Mouse (Mus musculus) lung, postnatal 0 days (tissue): ENCODE results near the gene Bhlhe23. TPM values are rescaled to one million over a fixed set of nuclear protein-coding genes. Genes with fewer than 3 reads are reported as not detected.
A peak's percentile ranks its signal among the peaks of the same experiment; 100 is the strongest.

ENCODE experiments used
- ATAC-seq: fragments of 200-750 bp; cut with Nextera tagmentation; 2 replicates; pipeline ENCODE4 v1.8.0; 2017; ENCODE audit warnings: moderate library complexity
- DNase-seq: peaks from one replicate; pipeline ENCODE4 v3.0.0-alpha.2; 2016; ENCODE audit warnings: low spot score
- H3K27ac ChIP-seq: fragments of 300-500 bp; sonication (generic); 2 replicates; pipeline ENCODE4 v1.5.1; 2014; ENCODE audit warnings: antibody characterized with exemption, mild to moderate bottlenecking, low read length, mixed read lengths
- H3K27me3 ChIP-seq: fragments of 300-500 bp; sonication (generic); replicated peaks from 2 replicates; pipeline ENCODE4 v1.6.1; 2014; ENCODE audit warnings: low read length, mixed read lengths; ENCODE audit not compliant: insufficient read depth
- H3K36me3 ChIP-seq: fragments of 300-500 bp; sonication (generic); 2 replicates; pipeline ENCODE4 v1.6.1; 2014; ENCODE audit warnings: low read length, mixed read lengths; ENCODE audit not compliant: insufficient read depth
- H3K4me1 ChIP-seq: fragments of 300-500 bp; sonication (generic); 2 replicates; pipeline ENCODE4 v1.6.1; 2014; ENCODE audit warnings: antibody characterized with exemption, low read depth, low read length, mixed read lengths; ENCODE audit not compliant: insufficient read depth
- H3K4me2 ChIP-seq: fragments of 300-500 bp; sonication (generic); replicated peaks from 2 replicates; pipeline ENCODE4 v1.6.1; 2014; ENCODE audit warnings: low read depth, mild to moderate bottlenecking, low read length, moderate library complexity, mixed read lengths
- H3K4me3 ChIP-seq: fragments of 300-500 bp; sonication (generic); 2 replicates; pipeline ENCODE4 v1.5.1; 2014; ENCODE audit warnings: low read depth, low read length
- H3K9ac ChIP-seq: fragments of 300-500 bp; sonication (generic); replicated peaks from 2 replicates; pipeline ENCODE4 v1.6.1; 2014; ENCODE audit warnings: low read depth, mild to moderate bottlenecking
- H3K9me3 ChIP-seq: fragments of 300-500 bp; sonication (generic); 2 replicates; pipeline ENCODE4 v1.6.1; 2016; ENCODE audit warnings: low read length, mixed read lengths
- CTCF ChIP-seq: IDR thresholded peaks from 2 replicates; pipeline ENCODE4 v1.5.1; 2016; ENCODE audit warnings: antibody characterized with exemption, mild to moderate bottlenecking
- EP300 ChIP-seq: IDR thresholded peaks from 2 replicates; pipeline ENCODE4 v1.6.1; 2016; ENCODE audit warnings: antibody characterized with exemption, mild to moderate bottlenecking, control low read depth
- WGBS: fragments of 180-500 bp; shearing (Covaris S2); extraction: QIAGEN DNeasy Blood & Tissue Kit; methylation state at CpG from one replicate; pipeline ENCODE4 v1.1.7; 2014; 5-methylcytosine and 5-hydroxymethylcytosine counted together
- polyA plus RNA-seq: library from polyadenylated mRNA; unstranded; fragments of >200 nt; fragmentation: Nextera tagmentation; extraction: Ambion mirVana; gene quantifications from 2 replicates; pipeline ENCODE4 v1.2.1, GENCODE M21; 2015

The Bhlhe23 gene
- polyA plus RNA-seq, 1 experiment from 2014 or later, result not detected

DNA sequence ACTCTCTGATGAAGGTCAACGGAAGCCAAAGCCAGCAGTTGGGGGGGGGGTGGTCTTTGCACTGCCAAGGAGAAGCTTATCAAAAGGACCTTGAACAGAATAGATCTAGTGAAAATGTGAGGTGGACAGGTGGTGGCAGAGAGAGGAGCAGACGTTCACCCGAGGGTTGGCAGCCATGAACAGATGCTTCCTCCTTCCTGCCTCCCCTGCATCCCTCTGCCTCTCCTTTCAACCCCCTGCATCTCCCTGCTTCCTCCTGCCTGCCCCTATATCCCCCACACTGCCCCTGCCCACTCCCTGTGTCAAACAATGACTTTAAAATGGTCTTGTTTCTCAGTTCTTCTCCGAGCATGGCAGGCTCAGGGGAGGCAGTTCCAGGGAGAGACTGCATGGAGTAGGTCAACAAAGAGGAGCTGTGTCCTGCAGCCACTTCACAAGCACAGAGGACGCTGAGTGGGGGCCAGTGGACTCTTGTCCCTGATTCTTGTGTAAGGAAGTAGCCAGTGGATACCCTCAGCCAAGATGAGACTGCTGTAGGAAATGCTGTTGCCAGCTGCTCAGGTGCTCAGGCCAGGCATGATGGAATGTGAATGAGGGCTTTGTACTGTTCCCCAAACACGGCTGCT is 39.9 kb upstream of the Bhlhe23 start:
- no peak overlapping the region for H3K4me2 ChIP-seq
- no peak overlapping the region for H3K9ac ChIP-seq
- H3K9me3 ChIP-seq, result no peaks in the 10 kb centered on the region
- DNase-seq (no peak), ATAC-seq (no peak)
- TF ChIP-seq EP300 (no peak), CTCF (no peak)
- no peak overlapping the region for H3K4me3 ChIP-seq
- WGBS, result 36% methylated on average over 6 of the region's 6 CpGs
- H3K27me3 ChIP-seq, result no peaks in the 10 kb centered on the region
- H3K36me3 ChIP-seq, result no peaks in the 10 kb centered on the region
- H3K4me1 ChIP-seq, result no peaks in the 10 kb centered on the region
- no peak overlapping the region for H3K27ac ChIP-seq

DNA sequence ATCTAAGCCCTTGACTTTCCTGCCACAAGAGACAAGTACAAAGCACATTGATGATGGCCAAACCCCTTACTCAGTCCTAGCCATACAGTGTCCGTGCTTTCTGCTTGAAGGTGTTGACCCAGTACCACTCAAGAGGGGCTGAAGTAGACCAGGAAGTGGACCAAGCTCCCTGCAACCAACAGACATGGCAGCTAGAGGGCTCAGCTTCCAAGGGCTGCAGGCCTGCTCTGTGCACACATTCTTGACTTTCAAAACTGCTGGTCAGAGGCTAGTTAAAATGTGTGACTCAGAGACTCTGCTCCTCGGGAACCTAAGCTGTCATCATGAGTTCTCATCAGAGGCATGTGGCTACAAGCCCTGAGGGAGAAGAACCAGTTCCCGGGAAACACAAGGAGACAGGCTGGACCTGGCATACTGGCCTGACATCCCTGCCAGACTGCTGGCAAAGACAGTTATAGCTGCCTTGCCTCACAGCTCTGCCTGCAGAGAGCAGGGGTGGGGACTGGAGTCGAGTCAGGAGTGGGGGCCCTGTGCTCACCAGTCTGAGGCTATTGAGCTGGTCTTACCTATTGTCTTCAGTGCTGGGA is 37.4 kb upstream of the Bhlhe23 start:
- Histone ChIP-seq H3K27ac (no peak overlapping the region), H3K4me2 (no peak overlapping the region), H3K4me1 (no peaks in the 10 kb centered on the region), H3K4me3 (no peak overlapping the region), H3K9ac (no peak overlapping the region), H3K27me3 (no peaks in the 10 kb centered on the region), H3K9me3 (no peaks in the 10 kb centered on the region), H3K36me3 (no peaks in the 10 kb centered on the region)
- ATAC-seq (no peak), DNase-seq (no peak)
- TF ChIP-seq EP300 (no peak), CTCF (no peak)
- WGBS, result 55% methylated on average over 4 of the region's 4 CpGs

DNA sequence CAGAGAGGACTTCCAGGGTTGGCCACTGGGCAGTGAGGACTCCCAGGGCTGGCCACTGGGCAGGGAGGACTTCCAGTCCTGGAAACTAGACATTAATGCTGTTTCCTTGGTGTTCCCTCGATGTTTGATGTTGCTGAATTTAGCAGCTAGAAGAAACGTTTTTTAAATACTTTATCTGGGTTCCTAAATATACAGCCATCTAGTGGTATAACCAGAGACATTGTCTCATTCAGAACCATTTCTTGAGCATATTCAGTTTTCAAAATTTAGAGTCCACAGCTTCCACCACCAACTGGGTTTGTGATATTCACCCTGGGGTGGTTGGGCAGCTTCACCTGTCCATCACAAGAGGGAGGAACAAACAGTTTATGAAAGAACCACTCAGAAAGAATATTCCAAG is 34.3 kb upstream of the Bhlhe23 start:
- H3K9me3 ChIP-seq, result no peaks in the 10 kb centered on the region
- no peak overlapping the region for H3K9ac ChIP-seq
- no peak overlapping the region for H3K27ac ChIP-seq
- H3K4me2 ChIP-seq, result no peak overlapping the region
- H3K36me3 ChIP-seq, result no peaks in the 10 kb centered on the region
- ATAC-seq (no peak), DNase-seq (no peak)
- TF ChIP-seq CTCF (no peak), EP300 (no peak)
- no peaks in the 10 kb centered on the region for H3K4me1 ChIP-seq
- no peak overlapping the region for H3K4me3 ChIP-seq
- H3K27me3 ChIP-seq, result no peaks in the 10 kb centered on the region
- 46% methylated on average over 2 of the region's 2 CpGs for WGBS

DNA sequence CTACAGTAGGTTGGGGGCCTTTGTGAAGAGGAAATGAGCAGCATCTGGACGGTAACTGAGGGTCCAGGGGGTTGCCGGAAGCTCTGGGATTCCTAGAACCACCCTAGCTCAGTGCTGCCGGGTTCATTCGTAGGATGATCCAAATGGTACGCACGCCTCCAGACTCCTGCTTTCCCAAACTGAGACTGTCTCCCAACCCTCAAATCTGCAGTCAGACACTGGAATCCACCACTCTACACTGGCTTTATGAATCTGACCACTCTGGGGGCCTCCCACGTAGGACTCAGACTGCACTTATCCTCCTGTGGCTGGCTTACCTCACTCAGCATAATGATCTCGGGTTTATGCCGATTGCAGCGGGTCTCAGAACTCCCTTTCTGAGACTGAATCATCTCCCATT is 32.8 kb upstream of the Bhlhe23 start:
- Histone ChIP-seq H3K9ac (no peak overlapping the region), H3K36me3 (no peaks in the 10 kb centered on the region), H3K27me3 (no peaks in the 10 kb centered on the region), H3K27ac (no peak overlapping the region), H3K9me3 (no peaks in the 10 kb centered on the region), H3K4me1 (no peaks in the 10 kb centered on the region), H3K4me2 (no peak overlapping the region), H3K4me3 (no peak overlapping the region)
- WGBS, result 72% methylated on average over 10 of the region's 10 CpGs
- TF ChIP-seq EP300 (no peak), CTCF (no peak)
- ATAC-seq (no peak), DNase-seq (no peak)

DNA sequence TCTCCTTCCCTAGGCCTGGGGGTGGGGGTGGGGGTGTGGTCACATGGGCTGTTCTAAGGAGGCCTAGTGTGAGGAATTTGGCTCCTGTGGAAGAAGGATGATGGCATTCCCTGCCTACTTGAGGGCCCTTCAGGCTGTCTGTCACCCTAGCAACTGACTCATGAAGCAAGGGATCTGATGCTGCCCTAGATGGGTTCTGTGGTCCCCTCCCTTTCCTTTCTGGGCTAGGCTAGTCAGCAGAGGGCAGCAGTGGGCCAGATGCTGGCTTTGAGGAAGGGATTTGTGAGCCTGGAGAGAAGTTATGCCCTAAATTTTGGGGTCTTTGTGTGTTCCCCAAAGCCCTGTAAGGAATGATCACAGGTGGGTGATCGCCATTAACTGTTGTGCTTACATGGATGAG is 29.3 kb upstream of the Bhlhe23 start:
- DNase-seq, result no peak
- WGBS, result 47% methylated on average over 1 of the region's 1 CpGs

DNA sequence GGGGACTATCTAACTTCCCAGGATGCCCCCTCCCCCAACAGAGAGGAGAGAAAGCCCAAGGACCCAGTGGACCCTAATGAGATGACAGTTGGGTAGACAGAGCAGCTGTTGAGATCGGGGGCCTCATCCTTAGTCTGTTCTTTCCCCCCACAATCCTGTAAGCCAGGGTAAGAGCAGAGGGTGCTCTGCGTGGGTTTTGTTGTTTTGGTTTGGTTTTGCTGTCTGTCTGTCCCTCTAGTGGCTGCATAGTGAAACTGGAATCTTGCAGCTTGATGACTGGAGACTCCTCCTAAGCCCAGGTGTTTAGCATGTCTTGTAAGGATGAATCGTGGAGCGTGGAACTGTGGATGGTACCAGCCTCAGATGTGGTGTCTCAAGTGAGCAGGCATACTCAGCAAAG is 19.3 kb upstream of the Bhlhe23 start:
- ATAC-seq, result no peak
- no peak for DNase-seq
- 47% methylated on average over 4 of the region's 4 CpGs for WGBS
- Histone ChIP-seq H3K27me3 (no peaks in the 10 kb centered on the region), H3K4me2 (no peak overlapping the region), H3K9me3 (no peaks in the 10 kb centered on the region), H3K36me3 (no peaks in the 10 kb centered on the region), H3K4me1 (no peaks in the 10 kb centered on the region), H3K9ac (no peak overlapping the region), H3K27ac (no peak overlapping the region), H3K4me3 (no peak overlapping the region)
- TF ChIP-seq CTCF (peak; percentile 36), EP300 (no peak)

More for the DNA sequence above, 29.3 kb upstream of the Bhlhe23 start:
- no peaks in the 10 kb centered on the region for H3K27me3 ChIP-seq
- H3K27ac ChIP-seq, result no peak overlapping the region
- H3K36me3 ChIP-seq, result no peaks in the 10 kb centered on the region
- H3K4me1 ChIP-seq, result no peaks in the 10 kb centered on the region
- no peak overlapping the region for H3K4me3 ChIP-seq
- TF ChIP-seq CTCF, result peak; percentile 48
- no peak for TF ChIP-seq EP300
- no peaks in the 10 kb centered on the region for H3K9me3 ChIP-seq
- no peak overlapping the region for H3K4me2 ChIP-seq
- ATAC-seq, result no peak
- H3K9ac ChIP-seq, result no peak overlapping the region
